Mouse (Mus musculus) neural tube, embryonic 12.5 days (tissue): ENCODE data around the gene Trem2. TPM values are rescaled to one million over a fixed set of nuclear protein-coding genes. Genes with fewer than 3 reads are reported as not detected.
"Not testable (repeated sequence)": the region's sequence is repeated elsewhere in the genome, so short reads cannot be mapped to it uniquely, and the experiment has no call there.

ENCODE experiments used
- ATAC-seq: fragments of 200-750 bp; cut with Nextera tagmentation; 2 replicates; pipeline ENCODE4 v1.8.0; 2017; ENCODE audit warnings: low read depth, mild to moderate bottlenecking, moderate TSS enrichment, moderate library complexity; ENCODE audit not compliant: low FRiP score
- H3K27ac ChIP-seq: fragments of 300-500 bp; sonication (generic); 2 replicates; pipeline ENCODE4 v1.5.1; 2016
- H3K27me3 ChIP-seq: fragments of 300-500 bp; sonication (generic); replicated peaks from 2 replicates; pipeline ENCODE4 v1.6.1; 2016; ENCODE audit warnings: mild to moderate bottlenecking
- H3K36me3 ChIP-seq: fragments of 300-500 bp; sonication (generic); 2 replicates; pipeline ENCODE4 v1.6.1; 2016; ENCODE audit warnings: mild to moderate bottlenecking
- H3K4me1 ChIP-seq: fragments of 300-500 bp; sonication (generic); 2 replicates; pipeline ENCODE4 v1.6.1; 2016
- H3K4me2 ChIP-seq: fragments of 300-500 bp; sonication (generic); replicated peaks from 2 replicates; pipeline ENCODE4 v1.6.1; 2016; ENCODE audit warnings: mild to moderate bottlenecking
- H3K4me3 ChIP-seq: fragments of 300-500 bp; sonication (generic); 2 replicates; pipeline ENCODE4 v1.5.1; 2016
- H3K9ac ChIP-seq: fragments of 300-500 bp; sonication (generic); 2 replicates; pipeline ENCODE4 v1.6.1; 2016; ENCODE audit warnings: mild to moderate bottlenecking
- H3K9me3 ChIP-seq: fragments of 300-500 bp; sonication (generic); 2 replicates; pipeline ENCODE4 v1.6.1; 2016; ENCODE audit warnings: mild to moderate bottlenecking
- WGBS: fragments of 180-500 bp; shearing (Covaris S2); methylation state at CpG from one replicate; pipeline ENCODE4 v1.1.7; 2016; 5-methylcytosine and 5-hydroxymethylcytosine counted together
- polyA plus RNA-seq: library from polyadenylated mRNA; unstranded; fragments of >200 nt; fragmentation: Nextera tagmentation; extraction: Ambion mirVana; gene quantifications from 2 replicates; pipeline ENCODE4 v1.2.1, GENCODE M21; 2016

Gene Trem2
- polyA plus RNA-seq: 2.9 and 3.4 TPM in 2 replicates

DNA sequence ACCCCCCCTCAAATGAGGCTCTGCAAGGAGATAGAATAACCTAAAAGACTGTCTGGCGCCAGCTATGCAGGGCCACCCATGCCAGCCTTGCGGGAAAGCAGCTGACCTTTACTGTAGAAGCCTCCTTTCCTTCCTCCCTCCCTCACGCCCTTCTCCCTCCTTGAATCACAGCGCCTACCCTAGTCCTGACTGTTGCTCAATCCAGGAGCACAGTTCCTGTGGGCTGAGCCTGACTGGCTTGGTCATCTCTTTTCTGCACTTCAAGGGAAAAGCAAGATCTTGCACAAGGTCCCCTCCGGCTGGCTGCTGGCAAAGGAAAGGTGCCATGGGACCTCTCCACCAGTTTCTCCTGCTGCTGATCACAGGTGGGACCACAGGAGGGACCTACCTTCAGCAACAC lies at the start of gene Trem2:
TSS of gene Trem2 (plus strand) at position 171 of the 400 bp plus-strand sequence.
- H3K36me3 ChIP-seq: no peaks in the 10 kb centered on the region
- H3K27me3 ChIP-seq: no peaks in the 10 kb centered on the region
- no peak within 1 kb of the TSS for H3K4me3 ChIP-seq
- WGBS: 79% methylated on average over 5 of the region's 5 CpGs
- no peaks in the 10 kb centered on the region for H3K9me3 ChIP-seq
- H3K9ac ChIP-seq: no peak within 1 kb of the TSS
- no peak within 1 kb of the TSS for H3K27ac ChIP-seq
- H3K4me1 ChIP-seq: no peaks in the 10 kb centered on the region
- no peak within 1 kb of the TSS for H3K4me2 ChIP-seq
- ATAC-seq: no peak

GRCm38 (mm10) chr17:48299203-48299602 lies 47.0 kb upstream of the Trem2 start, which contains the start of gene Treml2:
TSS of gene Treml2 (plus strand) at chr17:48299498.
- no peak for ATAC-seq
- 38% methylated on average over 3 of the region's 4 CpGs for WGBS
- Histone ChIP-seq H3K4me1 (no peaks in the 10 kb centered on the region), H3K9ac (no peak within 1 kb of the TSS), H3K27me3 (no peaks in the 10 kb centered on the region), H3K4me3 (no peak within 1 kb of the TSS), H3K27ac (no peak within 1 kb of the TSS), H3K9me3 (no peaks in the 10 kb centered on the region), H3K36me3 (no peaks in the 10 kb centered on the region), H3K4me2 (no peak within 1 kb of the TSS)

DNA sequence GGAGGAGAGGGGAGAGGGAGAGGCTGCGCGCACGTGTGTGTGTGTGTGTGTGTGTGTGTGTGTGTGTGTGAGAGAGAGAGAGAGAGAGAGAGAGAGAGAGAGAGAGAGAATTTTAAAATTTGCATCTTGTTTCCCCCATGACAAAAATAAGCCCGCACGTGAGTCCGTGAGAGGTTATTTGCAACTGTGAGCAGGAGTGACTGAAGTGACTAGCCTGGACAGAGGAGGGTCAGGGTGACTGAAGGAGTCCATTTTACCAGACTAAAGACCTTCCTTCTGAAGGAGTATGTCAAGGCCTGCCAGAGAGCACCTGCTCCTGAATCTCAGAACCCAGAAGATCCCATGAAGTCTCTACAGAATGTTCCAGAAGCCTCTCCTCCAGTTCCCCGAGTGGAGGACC lies 46.4 kb upstream of the Trem2 start:
- no peaks in the 10 kb centered on the region for H3K36me3 ChIP-seq
- ATAC-seq: no peak
- H3K4me3 ChIP-seq: no peak overlapping the region
- no peaks in the 10 kb centered on the region for H3K9me3 ChIP-seq
- H3K27me3 ChIP-seq: no peaks in the 10 kb centered on the region
- WGBS: 65% methylated on average over 7 of the region's 7 CpGs
- H3K27ac ChIP-seq: no peak overlapping the region
- H3K4me1 ChIP-seq: no peaks in the 10 kb centered on the region
- H3K9ac ChIP-seq: no peak overlapping the region
- H3K4me2 ChIP-seq: no peak overlapping the region

- Histone ChIP-seq H3K27me3 (no peaks in the 10 kb centered on the region), H3K4me2 (no peak overlapping the region), H3K9ac (no peak overlapping the region), H3K9me3 (no peaks in the 10 kb centered on the region), H3K4me1 (no peaks in the 10 kb centered on the region), H3K27ac (no peak overlapping the region), H3K36me3 (no peaks in the 10 kb centered on the region), H3K4me3 (no peak overlapping the region)
- WGBS: 69% methylated on average over 7 of the region's 7 CpGs
- no peak for ATAC-seq
Measured at GRCm38 (mm10) chr17:48300199-48300598, 46.0 kb upstream of the Trem2 start.

DNA sequence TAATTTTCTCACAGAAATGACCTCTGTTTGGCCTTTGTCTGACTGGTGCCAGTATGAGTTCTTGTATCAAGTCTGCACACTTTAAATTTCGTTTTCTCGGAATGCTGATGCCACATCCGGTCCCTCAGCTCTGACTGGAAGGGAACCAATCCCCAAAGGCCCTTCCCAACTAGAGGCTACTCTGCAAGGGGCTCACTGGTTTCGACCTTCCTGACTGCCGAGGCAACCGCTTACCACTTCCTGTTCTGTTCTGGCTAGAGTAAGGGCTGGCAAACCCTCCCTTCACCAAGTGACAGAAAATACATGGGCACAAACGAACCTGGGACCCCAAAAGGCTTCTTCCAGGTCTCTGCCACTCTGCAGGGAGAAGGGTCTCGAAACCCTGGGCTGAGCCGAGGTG lies 45.3 kb upstream of the Trem2 start:
- Histone ChIP-seq H3K9me3 (no peaks in the 10 kb centered on the region), H3K4me1 (no peaks in the 10 kb centered on the region), H3K4me2 (no peak overlapping the region), H3K9ac (no peak overlapping the region), H3K27ac (no peak overlapping the region), H3K36me3 (no peaks in the 10 kb centered on the region), H3K27me3 (no peaks in the 10 kb centered on the region), H3K4me3 (no peak overlapping the region)
- WGBS: 81% methylated on average over 9 of the region's 9 CpGs
- no peak for ATAC-seq

GRCm38 (mm10) chr17:48301792-48302191 lies 44.4 kb upstream of the Trem2 start:
- no peak overlapping the region for H3K27ac ChIP-seq
- no peaks in the 10 kb centered on the region for H3K27me3 ChIP-seq
- H3K4me1 ChIP-seq: no peaks in the 10 kb centered on the region
- no peak for ATAC-seq
- H3K4me2 ChIP-seq: no peak overlapping the region
- H3K36me3 ChIP-seq: no peaks in the 10 kb centered on the region
- WGBS: 96% methylated on average over 5 of the region's 5 CpGs
- H3K9me3 ChIP-seq: no peaks in the 10 kb centered on the region
- H3K9ac ChIP-seq: no peak overlapping the region
- no peak overlapping the region for H3K4me3 ChIP-seq

GRCm38 (mm10) chr17:48312124-48312523 lies 34.1 kb upstream of the Trem2 start:
- no peak overlapping the region for H3K27ac ChIP-seq
- H3K9ac ChIP-seq: no peak overlapping the region
- no peaks in the 10 kb centered on the region for H3K9me3 ChIP-seq
- H3K4me3 ChIP-seq: no peak overlapping the region
- no peaks in the 10 kb centered on the region for H3K27me3 ChIP-seq
- no peaks in the 10 kb centered on the region for H3K36me3 ChIP-seq
- H3K4me2 ChIP-seq: no peak overlapping the region
- ATAC-seq: no peak
- 75% methylated on average over 2 of the region's 2 CpGs for WGBS
- no peaks in the 10 kb centered on the region for H3K4me1 ChIP-seq

GRCm38 (mm10) chr17:48315905-48316579 lies 30.2 kb upstream of the Trem2 start, which contains the start of gene B430306N03Rik:
TSS of gene B430306N03Rik (plus strand) at chr17:48316141.
- not testable (repeated sequence) for ATAC-seq, H3K27me3 ChIP-seq, H3K9ac ChIP-seq, H3K4me2 ChIP-seq, H3K4me1 ChIP-seq, H3K27ac ChIP-seq, H3K4me3 ChIP-seq, H3K9me3 ChIP-seq, H3K36me3 ChIP-seq
- WGBS: 87% methylated on average over 3 of the region's 3 CpGs

- Histone ChIP-seq H3K36me3 (no peaks in the 10 kb centered on the region), H3K4me2 (no peak overlapping the region), H3K27ac (no peak overlapping the region), H3K9me3 (no peaks in the 10 kb centered on the region), H3K9ac (no peak overlapping the region), H3K27me3 (no peaks in the 10 kb centered on the region), H3K4me1 (no peaks in the 10 kb centered on the region), H3K4me3 (no peak overlapping the region)
- 96% methylated on average over 1 of the region's 1 CpGs for WGBS
- ATAC-seq: no peak
Measured at GRCm38 (mm10) chr17:48318686-48319085, 27.5 kb upstream of the Trem2 start.

- H3K9ac ChIP-seq: no peak overlapping the region
- no peaks in the 10 kb centered on the region for H3K9me3 ChIP-seq
- no peaks in the 10 kb centered on the region for H3K27me3 ChIP-seq
- H3K4me2 ChIP-seq: no peak overlapping the region
- 82% methylated on average over 2 of the region's 2 CpGs for WGBS
- ATAC-seq: no peak
- H3K27ac ChIP-seq: no peak overlapping the region
- H3K36me3 ChIP-seq: no peaks in the 10 kb centered on the region
- H3K4me3 ChIP-seq: no peak overlapping the region
- no peaks in the 10 kb centered on the region for H3K4me1 ChIP-seq
Measured at GRCm38 (mm10) chr17:48321279-48321678, 24.9 kb upstream of the Trem2 start.

DNA sequence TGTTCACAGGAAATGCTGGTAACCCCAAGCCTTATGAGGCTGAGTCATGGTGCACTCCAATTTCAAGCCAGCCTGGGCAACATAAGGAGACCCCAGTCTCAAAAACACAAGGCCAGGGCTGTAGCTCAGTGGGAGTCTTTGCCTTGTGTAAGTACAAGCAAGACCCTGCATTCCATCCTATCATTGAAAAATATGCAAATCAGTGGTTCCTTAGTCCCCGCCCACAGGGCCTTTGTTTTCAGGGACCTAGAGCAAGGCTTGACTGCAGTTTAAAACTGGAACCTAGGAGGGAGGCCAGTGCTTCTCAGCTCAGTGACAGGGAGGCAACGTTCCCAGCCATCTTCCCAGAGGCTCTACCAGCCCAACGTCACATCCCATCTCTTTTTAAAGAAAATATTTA lies 23.0 kb upstream of the Trem2 start:
- Histone ChIP-seq H3K27ac (no peak overlapping the region), H3K4me3 (no peak overlapping the region), H3K9ac (no peak overlapping the region), H3K4me2 (no peak overlapping the region), H3K4me1 (no peaks in the 10 kb centered on the region), H3K9me3 (no peaks in the 10 kb centered on the region), H3K36me3 (no peaks in the 10 kb centered on the region), H3K27me3 (no peaks in the 10 kb centered on the region)
- 76% methylated on average over 3 of the region's 3 CpGs for WGBS
- ATAC-seq: no peak

- no peaks in the 10 kb centered on the region for H3K27me3 ChIP-seq
- H3K9ac ChIP-seq: no peak overlapping the region
- H3K9me3 ChIP-seq: no peaks in the 10 kb centered on the region
- H3K4me1 ChIP-seq: no peaks in the 10 kb centered on the region
- H3K4me2 ChIP-seq: no peak overlapping the region
- WGBS: 97% methylated on average over 5 of the region's 5 CpGs
- no peak for ATAC-seq
- no peak overlapping the region for H3K4me3 ChIP-seq
- no peaks in the 10 kb centered on the region for H3K36me3 ChIP-seq
- no peak overlapping the region for H3K27ac ChIP-seq
Measured at GRCm38 (mm10) chr17:48324258-48324657, 21.9 kb upstream of the Trem2 start.

DNA sequence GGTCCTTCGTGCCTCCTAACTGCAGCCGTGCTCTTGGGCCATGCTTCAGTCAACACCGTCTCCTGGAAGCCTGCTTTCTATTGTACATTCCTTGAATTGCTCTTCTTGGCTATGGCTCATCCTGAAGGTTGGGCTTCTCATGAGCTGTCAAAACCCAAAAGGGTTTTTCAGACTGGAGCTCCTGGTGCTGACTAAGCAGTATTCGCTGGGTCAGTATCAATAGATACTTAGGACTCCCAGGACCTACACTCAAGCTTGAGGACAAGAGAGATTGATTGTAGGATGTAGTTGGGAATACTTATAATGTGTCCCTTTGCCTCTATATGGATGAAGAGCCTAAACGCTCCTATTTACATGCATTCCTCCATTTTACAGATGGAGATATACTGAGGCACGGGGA lies 21.1 kb upstream of the Trem2 start:
- Histone ChIP-seq H3K27ac (no peak overlapping the region), H3K4me1 (no peaks in the 10 kb centered on the region), H3K4me3 (no peak overlapping the region), H3K36me3 (no peaks in the 10 kb centered on the region), H3K27me3 (no peaks in the 10 kb centered on the region), H3K9ac (no peak overlapping the region), H3K9me3 (no peaks in the 10 kb centered on the region), H3K4me2 (no peak overlapping the region)
- no peak for ATAC-seq
- WGBS: 97% methylated on average over 6 of the region's 6 CpGs
